Mouse (Mus musculus) forebrain, postnatal 0 days (tissue): ENCODE results near the gene Gm20696. TPM values are rescaled to one million over a fixed set of nuclear protein-coding genes. Genes with fewer than 3 reads are reported as not detected.

Experiments
- ATAC-seq: fragments of 200-750 bp; cut with Nextera tagmentation; 2 replicates; pipeline ENCODE4 v1.8.0; 2017; ENCODE audit warnings: mild to moderate bottlenecking, moderate library complexity
- DNase-seq: peaks from one replicate; pipeline ENCODE4 v3.0.0-alpha.2; 2015
- H3K27ac ChIP-seq: fragments of 300-500 bp; sonication (generic); 2 replicates; pipeline ENCODE4 v1.5.1; 2014; ENCODE audit warnings: low read depth, mild to moderate bottlenecking, antibody characterized with exemption, low read length, moderate library complexity, mixed read lengths
- H3K27me3 ChIP-seq: fragments of 300-500 bp; sonication (generic); 2 replicates; pipeline ENCODE4 v1.6.1; 2014; ENCODE audit warnings: mild to moderate bottlenecking, low read length, mixed read lengths; ENCODE audit not compliant: insufficient read depth
- H3K36me3 ChIP-seq: fragments of 300-500 bp; sonication (generic); 2 replicates; pipeline ENCODE4 v1.6.1; 2014; ENCODE audit warnings: mild to moderate bottlenecking, moderate library complexity; ENCODE audit not compliant: insufficient read depth
- H3K4me1 ChIP-seq: fragments of 300-500 bp; sonication (generic); 2 replicates; pipeline ENCODE4 v1.6.1; 2014; ENCODE audit warnings: antibody characterized with exemption; ENCODE audit not compliant: insufficient read depth
- H3K4me2 ChIP-seq: fragments of 300-500 bp; sonication (generic); 2 replicates; pipeline ENCODE4 v1.6.1; 2014; ENCODE audit warnings: low read depth, mild to moderate bottlenecking, moderate library complexity
- H3K4me3 ChIP-seq: fragments of 300-500 bp; sonication (generic); 2 replicates; pipeline ENCODE4 v1.5.1; 2014; ENCODE audit warnings: low read depth, low read length, mixed read lengths
- H3K9ac ChIP-seq: fragments of 300-500 bp; sonication (generic); 2 replicates; pipeline ENCODE4 v1.6.1; 2014; ENCODE audit warnings: mild to moderate bottlenecking
- H3K9me3 ChIP-seq: fragments of 300-500 bp; sonication (generic); 2 replicates; pipeline ENCODE4 v1.6.1; 2016; ENCODE audit warnings: low read length
- CTCF ChIP-seq: sonication (generic); IDR thresholded peaks from 2 replicates; pipeline ENCODE4 v1.5.1; 2016; ENCODE audit warnings: antibody characterized with exemption, control low read depth, low read depth
- WGBS: fragments of 180-500 bp; shearing (Covaris S2); extraction: QIAGEN DNeasy Blood & Tissue Kit; methylation state at CpG from one replicate; pipeline ENCODE4 v1.1.7; 2014; 5-methylcytosine and 5-hydroxymethylcytosine counted together
- polyA plus RNA-seq: library from polyadenylated mRNA; unstranded; fragments of >200 nt; fragmentation: Nextera tagmentation; extraction: Ambion mirVana; gene quantifications from 2 replicates; pipeline ENCODE4 v1.2.1, GENCODE M21; 2015
- total RNA-seq: library from RNA; depleted of rRNA; stranded (reverse); fragments of >200 nt; gene quantifications from 2 replicates; pipeline ENCODE4 v1.2.3, GENCODE M21; 2014

Gene Gm20696
- total and polyA plus RNA-seq, 2 experiments from 2014 or later: 2.2 to 2.6 TPM

- H3K4me1 ChIP-seq: no peaks in the 10 kb centered on the region
- DNase-seq: no peak
- no peak overlapping the region for H3K9ac ChIP-seq
- no peak for TF ChIP-seq CTCF
- 0 out of 2 replicates have a peak, but pooled peaks cover 3% of the 10 kb centered on the region for H3K36me3 ChIP-seq
- H3K9me3 ChIP-seq: no peaks in the 10 kb centered on the region
- ATAC-seq: no peak
- WGBS: 59% methylated on average over 4 of the region's 4 CpGs
- H3K27me3 ChIP-seq: no peaks in the 10 kb centered on the region
- no peak overlapping the region for H3K4me3 ChIP-seq
- no peak overlapping the region for H3K27ac ChIP-seq
- no peak overlapping the region for H3K4me2 ChIP-seq
Observed at GRCm38 (mm10) chr6:99464449-99464848, 202.1 kb downstream of the Gm20696 start.

DNA sequence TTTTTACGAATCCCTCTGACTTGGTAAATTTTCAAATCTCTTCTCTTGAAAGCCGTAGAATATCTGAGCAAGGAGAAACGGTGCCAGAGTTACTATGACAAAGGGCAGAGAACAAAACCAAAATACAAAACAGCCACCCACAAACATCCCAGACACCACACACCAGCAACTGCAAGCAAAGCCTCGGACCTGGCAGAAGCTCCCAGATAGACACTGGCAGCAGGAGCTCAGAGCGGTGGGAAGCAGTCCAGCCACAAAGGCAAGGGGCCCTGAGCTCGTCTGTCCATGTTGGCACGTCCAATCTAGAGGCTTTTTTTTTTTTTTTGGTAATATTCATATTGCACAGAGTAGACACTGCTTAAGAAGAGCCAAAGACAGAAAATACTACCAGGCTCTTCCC is 202.7 kb downstream of the Gm20696 start:
- H3K27ac ChIP-seq: no peak overlapping the region
- no peaks in the 10 kb centered on the region for H3K9me3 ChIP-seq
- H3K36me3 ChIP-seq: 0 out of 2 replicates have a peak, but pooled peaks cover 3% of the 10 kb centered on the region
- no peak overlapping the region for H3K9ac ChIP-seq
- H3K27me3 ChIP-seq: no peaks in the 10 kb centered on the region
- no peak overlapping the region for H3K4me2 ChIP-seq
- H3K4me1 ChIP-seq: no peaks in the 10 kb centered on the region
- no peak for TF ChIP-seq CTCF
- H3K4me3 ChIP-seq: no peak overlapping the region
- ATAC-seq (no peak; the same call in 1 of the 2 replicates), DNase-seq (no peak)
- WGBS: 57% methylated on average over 7 of the region's 7 CpGs

GRCm38 (mm10) chr6:99458775-99459174 is 207.8 kb downstream of the Gm20696 start:
- Histone ChIP-seq H3K36me3 (no peaks in the 10 kb centered on the region), H3K27me3 (no peaks in the 10 kb centered on the region), H3K9ac (no peak overlapping the region), H3K9me3 (no peaks in the 10 kb centered on the region), H3K4me2 (no peak overlapping the region), H3K4me3 (no peak overlapping the region), H3K27ac (no peak overlapping the region), H3K4me1 (no peaks in the 10 kb centered on the region)
- ATAC-seq (no peak), DNase-seq (no peak)
- TF ChIP-seq CTCF: no peak
- 87% methylated on average over 4 of the region's 4 CpGs for WGBS

DNA sequence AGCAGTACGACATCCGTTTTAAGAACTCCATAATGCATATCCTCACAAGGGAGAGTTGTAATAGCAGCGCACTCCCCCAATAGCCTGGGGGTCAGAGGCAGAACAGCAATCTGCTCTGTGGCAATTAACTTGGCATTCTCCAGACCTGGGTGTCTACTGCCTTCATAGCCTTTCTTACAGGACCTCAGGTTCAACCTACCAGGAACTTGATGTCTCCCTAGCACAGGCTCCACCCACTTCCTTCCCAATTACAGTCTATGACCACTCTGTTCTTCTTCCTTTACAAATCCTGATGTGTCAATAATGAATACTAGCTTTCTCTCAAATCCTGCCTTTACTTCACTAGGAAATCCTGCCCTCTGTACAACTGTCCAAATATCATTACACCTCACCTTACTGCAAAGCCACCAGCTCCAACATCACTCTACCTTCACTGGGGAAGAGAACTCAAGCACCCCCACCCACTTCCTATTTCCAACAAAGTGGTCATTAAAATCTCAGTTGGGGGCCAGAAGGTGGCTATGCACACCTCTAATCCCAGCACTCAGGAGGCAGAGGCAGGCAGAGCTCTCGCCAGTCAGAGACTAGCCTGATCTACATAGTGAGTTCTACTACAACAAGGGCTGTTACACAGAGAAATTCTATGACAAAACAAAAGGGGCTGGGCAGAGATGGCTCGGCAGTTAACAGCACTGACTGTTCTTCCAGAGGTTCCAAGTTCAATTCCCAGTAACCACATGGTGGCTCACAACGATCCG is 212.7 kb downstream of the Gm20696 start:
- Histone ChIP-seq H3K9ac (no peak overlapping the region), H3K4me3 (no peak overlapping the region), H3K4me2 (no peak overlapping the region), H3K36me3 (no peaks in the 10 kb centered on the region; the same call in 1 of the 2 replicates), H3K9me3 (no peaks in the 10 kb centered on the region), H3K27me3 (no peaks in the 10 kb centered on the region), H3K27ac (no peak overlapping the region), H3K4me1 (no peaks in the 10 kb centered on the region)
- ATAC-seq: no peak
- WGBS: 95% methylated on average over 7 of the region's 7 CpGs
- DNase-seq: no peak
- TF ChIP-seq CTCF: no peak

DNA sequence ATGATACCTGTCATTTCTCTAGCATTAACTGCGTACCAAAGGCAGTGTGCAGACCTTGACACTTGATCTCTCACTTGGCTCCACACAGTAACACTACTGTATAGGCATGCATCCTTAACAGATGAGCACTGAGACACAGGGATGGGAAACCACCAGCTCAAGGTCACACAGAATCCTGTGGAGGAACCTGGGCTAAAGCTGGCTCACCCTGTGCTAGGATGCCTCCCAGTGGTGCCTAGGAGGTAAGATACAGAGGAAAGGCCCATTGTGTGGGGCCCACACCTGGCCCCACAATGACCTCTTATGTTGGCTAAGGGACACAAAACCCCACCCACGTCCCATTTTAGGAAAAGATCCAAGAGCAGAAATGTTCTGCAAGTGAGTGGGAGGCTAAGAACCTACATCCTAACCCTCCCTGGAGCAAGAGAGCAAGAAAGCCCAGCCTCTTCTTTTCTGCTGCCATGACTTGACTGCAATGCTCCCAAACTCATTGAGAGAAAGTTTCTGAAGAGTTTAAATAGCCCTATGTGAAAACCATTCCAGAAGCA is 213.9 kb downstream of the Gm20696 start:
- no peak for TF ChIP-seq CTCF
- H3K4me2 ChIP-seq: no peak overlapping the region
- H3K9ac ChIP-seq: no peak overlapping the region
- H3K27ac ChIP-seq: no peak overlapping the region
- no peaks in the 10 kb centered on the region for H3K9me3 ChIP-seq
- DNase-seq (no peak), ATAC-seq (no peak)
- no peak overlapping the region for H3K4me3 ChIP-seq
- no peaks in the 10 kb centered on the region; the same call in 1 of the 2 replicates for H3K36me3 ChIP-seq
- H3K4me1 ChIP-seq: no peaks in the 10 kb centered on the region
- WGBS: 66% methylated on average over 2 of the region's 2 CpGs
- no peaks in the 10 kb centered on the region for H3K27me3 ChIP-seq

DNA sequence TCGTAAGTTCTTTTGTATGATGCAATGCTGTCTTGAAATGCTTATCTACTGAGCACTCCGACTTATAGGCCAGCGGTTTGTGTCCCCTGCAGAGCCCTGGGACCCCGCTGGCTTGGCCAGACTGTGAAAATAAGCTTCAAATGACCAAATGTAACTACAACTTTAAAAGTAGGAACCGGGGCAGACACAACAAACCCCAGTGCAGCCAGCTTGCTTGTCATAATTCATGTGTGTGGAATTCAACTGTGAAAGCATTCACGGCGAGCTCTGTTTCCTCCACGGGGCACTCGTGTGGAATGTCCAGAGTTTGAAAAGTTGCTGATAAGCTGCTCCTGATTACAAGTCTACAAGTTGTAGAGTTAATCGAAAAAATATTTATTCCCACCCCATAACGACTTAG is 215.1 kb downstream of the Gm20696 start:
- Histone ChIP-seq H3K9ac (no peak overlapping the region), H3K27ac (no peak overlapping the region), H3K27me3 (no peaks in the 10 kb centered on the region), H3K4me1 (no peaks in the 10 kb centered on the region), H3K4me3 (no peak overlapping the region), H3K9me3 (no peaks in the 10 kb centered on the region), H3K4me2 (no peak overlapping the region), H3K36me3 (no peaks in the 10 kb centered on the region; the same call in 1 of the 2 replicates)
- DNase-seq (no peak), ATAC-seq (no peak)
- no peak for TF ChIP-seq CTCF
- 53% methylated on average over 11 of the region's 11 CpGs for WGBS

- H3K36me3 ChIP-seq: no peaks in the 10 kb centered on the region
- 79% methylated on average over 4 of the region's 4 CpGs for WGBS
- H3K9ac ChIP-seq: no peak overlapping the region
- ATAC-seq: no peak
- H3K27me3 ChIP-seq: no peaks in the 10 kb centered on the region
- no peaks in the 10 kb centered on the region for H3K4me1 ChIP-seq
- H3K4me2 ChIP-seq: no peak overlapping the region
- H3K4me3 ChIP-seq: no peak overlapping the region
- no peak for TF ChIP-seq CTCF
- H3K9me3 ChIP-seq: no peaks in the 10 kb centered on the region
- DNase-seq: no peak
- H3K27ac ChIP-seq: no peak overlapping the region
Observed at GRCm38 (mm10) chr6:99447447-99447846, 219.2 kb downstream of the Gm20696 start.
